Mouse (Mus musculus): ENCODE data around the gene Clca4b. TPM values are rescaled to one million over a fixed set of nuclear protein-coding genes. Genes with fewer than 3 reads are reported as not detected.

Clca4b gene
- polyA plus RNA-seq (2012; rRNA removed), result 0.16 TPM in 1 of 2 replicates, not detected in the other

DNA sequence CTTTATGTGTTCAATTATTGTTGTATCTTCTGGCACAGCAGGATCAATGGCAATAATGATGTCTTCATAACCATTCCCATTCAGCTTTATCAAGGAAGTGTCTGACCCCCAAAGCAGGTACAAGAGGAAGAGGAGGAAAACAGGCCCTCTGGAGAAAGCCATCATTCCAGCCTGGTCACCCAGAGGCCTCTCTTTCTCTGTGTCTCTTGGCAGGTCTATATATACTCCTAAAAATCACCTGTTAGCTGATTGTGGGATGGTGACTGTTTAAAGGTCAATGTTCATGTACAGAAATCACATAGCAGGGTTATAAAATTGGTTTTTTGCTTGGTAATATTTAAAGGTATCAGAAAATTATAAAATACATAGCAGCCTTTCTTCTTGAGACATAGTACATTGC, at the start of gene Clca4b:
Gene Clca4b (minus strand): TSS at position 195 of the 400 bp plus-strand sequence.

DNA sequence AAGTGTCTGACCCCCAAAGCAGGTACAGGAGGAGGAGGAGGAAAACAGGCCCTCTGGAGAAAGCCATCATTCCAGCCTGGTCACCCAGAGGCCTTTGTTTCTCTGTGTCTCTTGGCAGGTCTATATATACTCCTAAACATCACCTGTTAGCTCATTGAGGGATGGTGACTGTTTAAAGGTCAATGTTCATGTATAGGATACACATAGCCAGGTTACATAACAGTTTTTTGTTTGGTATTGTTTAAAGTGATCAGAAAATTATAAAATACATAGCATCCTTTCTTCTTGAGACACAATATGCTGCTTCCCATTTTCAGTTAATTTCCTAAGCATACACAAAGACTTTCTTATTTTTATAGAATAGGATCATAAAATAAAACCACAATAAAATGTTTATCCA, 42.6 kb upstream of the Clca4b start, which contains the start of gene Clca4a:
Gene Clca4a (minus strand): TSS at position 101 of the 400 bp plus-strand sequence.

Other genes with a start within 250 kb of the Clca4b start
- gene Sh3glb1, start 212.2 kb downstream of the Clca4b start, polyA plus RNA-seq (2012; rRNA removed), result 8.7 and 10.4 TPM in 2 replicates
- 20.6 and 22.9 TPM in 2 replicates for gene Clca3a1, start 171.6 kb downstream of the Clca4b start, polyA plus RNA-seq (2012; rRNA removed)
- not detected in 2 replicates for gene Clca3a2, start 113.0 kb downstream of the Clca4b start, polyA plus RNA-seq (2012; rRNA removed)
- not detected in 2 replicates for gene Clca3b, start 83.2 kb downstream of the Clca4b start, polyA plus RNA-seq (2012; rRNA removed)
- not detected in 2 replicates for gene Clca4a, start 42.5 kb upstream of the Clca4b start, polyA plus RNA-seq (2012; rRNA removed)
- 0.02 and 0.06 TPM in 2 replicates for gene Clca1, start 100.2 kb upstream of the Clca4b start, polyA plus RNA-seq (2012; rRNA removed)
- gene Clca2, start 166.9 kb upstream of the Clca4b start, polyA plus RNA-seq (2012; rRNA removed), result not detected in 2 replicates
- gene Odf2l, start 186.1 kb upstream of the Clca4b start, polyA plus RNA-seq (2012; rRNA removed), result 5.0 and 5.2 TPM in 2 replicates

Measured in liver, embryonic 18 days (tissue).